Mouse (Mus musculus) kidney, embryonic 16.5 days (tissue): ENCODE measurements around the gene Fryl. TPM values are rescaled to one million over a fixed set of nuclear protein-coding genes. Genes with fewer than 3 reads are reported as not detected.

ENCODE experiments used
- ATAC-seq: fragments of 200-750 bp; cut with Nextera tagmentation; 2 replicates; pipeline ENCODE4 v1.8.0; 2017; ENCODE audit warnings: moderate TSS enrichment; ENCODE audit not compliant: low FRiP score, low TSS enrichment
- H3K27ac ChIP-seq: fragments of 300-500 bp; sonication (generic); 2 replicates; pipeline ENCODE4 v1.5.1; 2014; ENCODE audit warnings: low read length
- H3K27me3 ChIP-seq: fragments of 300-500 bp; sonication (generic); 2 replicates; pipeline ENCODE4 v1.6.1; 2014; ENCODE audit warnings: low read length, control low read depth, mixed read lengths; ENCODE audit not compliant: insufficient read depth
- H3K36me3 ChIP-seq: fragments of 300-500 bp; sonication (generic); 2 replicates; pipeline ENCODE4 v1.6.1; 2014; ENCODE audit warnings: low read length, control low read depth, mixed read lengths; ENCODE audit not compliant: insufficient read depth
- H3K4me1 ChIP-seq: fragments of 300-500 bp; sonication (generic); 2 replicates; pipeline ENCODE4 v1.6.1; 2014; ENCODE audit warnings: low read length, control low read depth, mixed read lengths; ENCODE audit not compliant: insufficient read depth
- H3K4me2 ChIP-seq: fragments of 300-500 bp; sonication (generic); replicated peaks from 2 replicates; pipeline ENCODE4 v1.6.1; 2014; ENCODE audit warnings: low read depth, low read length
- H3K4me3 ChIP-seq: fragments of 300-500 bp; sonication (generic); 2 replicates; pipeline ENCODE4 v1.5.1; 2014; ENCODE audit warnings: mild to moderate bottlenecking, low read length
- H3K9ac ChIP-seq: fragments of 300-500 bp; sonication (generic); replicated peaks from 2 replicates; pipeline ENCODE4 v1.6.1; 2014; ENCODE audit warnings: low read length
- H3K9me3 ChIP-seq: fragments of 300-500 bp; sonication (generic); 2 replicates; pipeline ENCODE4 v1.6.1; 2016; ENCODE audit warnings: low read length, control low read depth
- WGBS: fragments of 180-500 bp; shearing (Covaris S2); extraction: QIAGEN DNeasy Blood & Tissue Kit; methylation state at CpG from one replicate; pipeline ENCODE4 v1.1.7; 2014; 5-methylcytosine and 5-hydroxymethylcytosine counted together
- polyA plus RNA-seq: library from polyadenylated mRNA; unstranded; fragments of >200 nt; fragmentation: Nextera tagmentation; extraction: Ambion mirVana; gene quantifications from 2 replicates; pipeline ENCODE4 v1.2.1, GENCODE M21; 2015

The Fryl gene
- polyA plus RNA-seq, 1 experiment from 2014 or later, result 27.9 TPM

- no peaks in the 10 kb centered on the region for H3K9me3 ChIP-seq
- WGBS, result 74% methylated on average over 12 of the region's 12 CpGs
- H3K36me3 ChIP-seq, result no peaks in the 10 kb centered on the region
- peaks cover 31% of the 10 kb centered on the region for H3K4me1 ChIP-seq
- ATAC-seq, result no peak
- H3K27ac ChIP-seq, result no peak overlapping the region
- no peak overlapping the region for H3K4me3 ChIP-seq
- H3K27me3 ChIP-seq, result no peaks in the 10 kb centered on the region
- no peak overlapping the region for H3K4me2 ChIP-seq
- H3K9ac ChIP-seq, result no peak overlapping the region
Measured at GRCm38 (mm10) chr5:73228291-73229049, 27.9 kb downstream of the Fryl start.

- no peak overlapping the region for H3K27ac ChIP-seq
- 77% methylated on average over 11 of the region's 11 CpGs for WGBS
Measured at GRCm38 (mm10) chr5:73227518-73228101, 28.8 kb downstream of the Fryl start.

GRCm38 (mm10) chr5:73223065-73223464, 33.4 kb downstream of the Fryl start:
- ATAC-seq, result 0 out of 2 replicates have a peak, but pooled peaks have one; percentile 19
- Histone ChIP-seq H3K4me3 (no peak overlapping the region), H3K4me1 (0 out of 2 replicates have a peak, but pooled peaks cover 8% of the 10 kb centered on the region), H3K4me2 (no peak overlapping the region), H3K27me3 (no peaks in the 10 kb centered on the region), H3K9me3 (no peaks in the 10 kb centered on the region), H3K9ac (no peak overlapping the region), H3K36me3 (peaks cover 14% of the 10 kb centered on the region), H3K27ac (no peak overlapping the region)
- WGBS, result 71% methylated on average over 6 of the region's 6 CpGs

More at GRCm38 (mm10) chr5:73227518-73228101, 28.8 kb downstream of the Fryl start:
- no peaks in the 10 kb centered on the region for H3K27me3 ChIP-seq
- H3K4me3 ChIP-seq, result no peak overlapping the region
- no peaks in the 10 kb centered on the region for H3K9me3 ChIP-seq
- no peak overlapping the region for H3K4me2 ChIP-seq
- H3K9ac ChIP-seq, result no peak overlapping the region
- H3K4me1 ChIP-seq, result peaks cover 24% of the 10 kb centered on the region
- ATAC-seq, result no peak
- H3K36me3 ChIP-seq, result no peaks in the 10 kb centered on the region

- ATAC-seq, result no peak
- Histone ChIP-seq H3K9me3 (no peaks in the 10 kb centered on the region), H3K4me1 (0 out of 2 replicates have a peak, but pooled peaks cover 5% of the 10 kb centered on the region), H3K27me3 (no peaks in the 10 kb centered on the region), H3K36me3 (peaks cover 14% of the 10 kb centered on the region), H3K4me3 (no peak overlapping the region), H3K27ac (no peak overlapping the region), H3K9ac (no peak overlapping the region), H3K4me2 (no peak overlapping the region)
- 40% methylated on average over 6 of the region's 6 CpGs for WGBS
Measured at GRCm38 (mm10) chr5:73222397-73222796, 34.0 kb downstream of the Fryl start.

- Histone ChIP-seq H3K9me3 (no peaks in the 10 kb centered on the region), H3K27me3 (no peaks in the 10 kb centered on the region), H3K9ac (no peak overlapping the region), H3K4me2 (no peak overlapping the region), H3K36me3 (peaks cover 14% of the 10 kb centered on the region), H3K4me1 (0 out of 2 replicates have a peak, but pooled peaks cover 5% of the 10 kb centered on the region), H3K4me3 (no peak overlapping the region), H3K27ac (no peak overlapping the region)
- WGBS, result 67% methylated on average over 7 of the region's 7 CpGs
- no peak for ATAC-seq
Measured at GRCm38 (mm10) chr5:73221826-73222225, 34.6 kb downstream of the Fryl start.

- Histone ChIP-seq H3K9ac (no peak overlapping the region), H3K36me3 (peaks cover 14% of the 10 kb centered on the region), H3K4me2 (no peak overlapping the region), H3K4me3 (no peak overlapping the region), H3K27me3 (no peaks in the 10 kb centered on the region), H3K4me1 (no peaks in the 10 kb centered on the region), H3K27ac (no peak overlapping the region), H3K9me3 (no peaks in the 10 kb centered on the region)
- WGBS, result 83% methylated on average over 3 of the region's 3 CpGs
- ATAC-seq, result no peak
Measured at GRCm38 (mm10) chr5:73219716-73220115, 36.7 kb downstream of the Fryl start.

- Histone ChIP-seq H3K4me1 (no peaks in the 10 kb centered on the region), H3K9me3 (no peaks in the 10 kb centered on the region), H3K9ac (no peak overlapping the region), H3K4me3 (no peak overlapping the region), H3K4me2 (no peak overlapping the region), H3K36me3 (peaks cover 17% of the 10 kb centered on the region), H3K27ac (no peak overlapping the region), H3K27me3 (no peaks in the 10 kb centered on the region)
- 89% methylated on average over 4 of the region's 4 CpGs for WGBS
- ATAC-seq, result no peak
Measured at GRCm38 (mm10) chr5:73218065-73218464, 38.4 kb downstream of the Fryl start.

GRCm38 (mm10) chr5:73217116-73217515, 39.3 kb downstream of the Fryl start:
- no peaks in the 10 kb centered on the region for H3K9me3 ChIP-seq
- no peak overlapping the region for H3K4me2 ChIP-seq
- no peaks in the 10 kb centered on the region for H3K4me1 ChIP-seq
- 97% methylated on average over 1 of the region's 1 CpGs for WGBS
- no peak for ATAC-seq
- H3K36me3 ChIP-seq, result peaks cover 20% of the 10 kb centered on the region
- no peak overlapping the region for H3K9ac ChIP-seq
- no peak overlapping the region for H3K4me3 ChIP-seq
- H3K27me3 ChIP-seq, result no peaks in the 10 kb centered on the region
- no peak overlapping the region for H3K27ac ChIP-seq

GRCm38 (mm10) chr5:73216014-73216413, 40.4 kb downstream of the Fryl start:
- no peak overlapping the region for H3K27ac ChIP-seq
- WGBS, result 95% methylated on average over 9 of the region's 9 CpGs
- H3K4me2 ChIP-seq, result no peak overlapping the region
- no peak for ATAC-seq
- no peak overlapping the region for H3K4me3 ChIP-seq
- H3K27me3 ChIP-seq, result no peaks in the 10 kb centered on the region
- no peaks in the 10 kb centered on the region for H3K4me1 ChIP-seq
- H3K9me3 ChIP-seq, result no peaks in the 10 kb centered on the region
- H3K36me3 ChIP-seq, result peaks cover 24% of the 10 kb centered on the region
- no peak overlapping the region for H3K9ac ChIP-seq

GRCm38 (mm10) chr5:73212446-73212845, 44.0 kb downstream of the Fryl start:
- Histone ChIP-seq H3K4me3 (no peak overlapping the region), H3K4me2 (no peak overlapping the region), H3K27ac (no peak overlapping the region), H3K36me3 (peaks cover 14% of the 10 kb centered on the region), H3K9ac (no peak overlapping the region), H3K4me1 (peaks cover 12% of the 10 kb centered on the region), H3K27me3 (no peaks in the 10 kb centered on the region), H3K9me3 (no peaks in the 10 kb centered on the region)
- no peak for ATAC-seq
- 72% methylated on average over 9 of the region's 9 CpGs for WGBS
